Mouse (Mus musculus) testis, adult 2 months (tissue): ENCODE data around the gene Mier2. TPM values are rescaled to one million over a fixed set of nuclear protein-coding genes. Genes with fewer than 3 reads are reported as not detected.

Experiments used
- H3K27ac ChIP-seq: fragments of 200-500 bp; 2 replicates; pipeline ENCODE4 v1.5.1; 2012; ENCODE audit warnings: low read depth, low read length; ENCODE audit not compliant: control insufficient read depth, insufficient read depth
- H3K27me3 ChIP-seq: fragments of 200-500 bp; 2 replicates; pipeline ENCODE4 v1.6.1; 2012; ENCODE audit warnings: mild to moderate bottlenecking, low read length, moderate library complexity; ENCODE audit not compliant: control insufficient read depth, insufficient read depth
- H3K36me3 ChIP-seq: fragments of 200-500 bp; 2 replicates; pipeline ENCODE4 v1.6.1; 2012; ENCODE audit warnings: mild to moderate bottlenecking, low read length; ENCODE audit not compliant: control insufficient read depth, insufficient read depth
- H3K4me1 ChIP-seq: fragments of 200-500 bp; 2 replicates; pipeline ENCODE4 v1.6.1; 2012; ENCODE audit warnings: low read length; ENCODE audit not compliant: control insufficient read depth, insufficient read depth
- H3K4me3 ChIP-seq: fragments of 200-500 bp; 2 replicates; pipeline ENCODE4 v1.5.1; 2012; ENCODE audit warnings: low read depth, mild to moderate bottlenecking, low read length, moderate library complexity, mixed read lengths; ENCODE audit not compliant: control insufficient read depth
- CTCF ChIP-seq: fragments of 200-500 bp; IDR thresholded peaks from 2 replicates; pipeline ENCODE4 v1.5.1; 2012; ENCODE audit warnings: low read depth, mild to moderate bottlenecking, inconsistent platforms, low read length, moderate library complexity; ENCODE audit not compliant: control insufficient read depth, insufficient read depth, insufficient replicate concordance
- POLR2A ChIP-seq: fragments of 200-500 bp; IDR thresholded peaks from 2 replicates; pipeline ENCODE4 v1.6.1; 2012; ENCODE audit warnings: low read depth, mild to moderate bottlenecking, inconsistent platforms, low read length, moderate library complexity; ENCODE audit not compliant: control insufficient read depth
- polyA plus RNA-seq: library from polyadenylated mRNA; depleted of rRNA; stranded (reverse); fragments of >200 nt; gene quantifications from 2 replicates; pipeline ENCODE4 v1.2.3, GENCODE M21; 2012

The Mier2 gene
- polyA plus RNA-seq, 1 experiment: 28.0 TPM

- H3K36me3 ChIP-seq: no peaks in the 10 kb centered on the region
- TF ChIP-seq POLR2A (no peak), CTCF (no peak)
- H3K4me3 ChIP-seq: no peak overlapping the region
- no peaks in the 10 kb centered on the region; the same call in 1 of the 2 replicates for H3K4me1 ChIP-seq
- H3K27ac ChIP-seq: no peak overlapping the region
- no peaks in the 10 kb centered on the region for H3K27me3 ChIP-seq
These were observed 7.8 kb downstream of the Mier2 start for GRCm38 (mm10) chr10:79547148-79547675.

GRCm38 (mm10) chr10:79546483-79546882 is 8.5 kb downstream of the Mier2 start:
- no peaks in the 10 kb centered on the region for H3K36me3 ChIP-seq
- no peaks in the 10 kb centered on the region for H3K27me3 ChIP-seq
- TF ChIP-seq CTCF (no peak), POLR2A (no peak)
- no peak overlapping the region for H3K27ac ChIP-seq
- no peaks in the 10 kb centered on the region; the same call in 1 of the 2 replicates for H3K4me1 ChIP-seq
- no peak overlapping the region for H3K4me3 ChIP-seq

GRCm38 (mm10) chr10:79545891-79546290 is 9.1 kb downstream of the Mier2 start:
- no peaks in the 10 kb centered on the region for H3K36me3 ChIP-seq
- TF ChIP-seq CTCF (no peak), POLR2A (no peak)
- no peaks in the 10 kb centered on the region for H3K4me1 ChIP-seq
- no peaks in the 10 kb centered on the region for H3K27me3 ChIP-seq
- H3K4me3 ChIP-seq: no peak overlapping the region
- no peak overlapping the region for H3K27ac ChIP-seq

GRCm38 (mm10) chr10:79544631-79545030 is 10.4 kb downstream of the Mier2 start:
- H3K4me3 ChIP-seq: no peak overlapping the region
- H3K36me3 ChIP-seq: no peaks in the 10 kb centered on the region
- no peaks in the 10 kb centered on the region for H3K27me3 ChIP-seq
- no peak overlapping the region for H3K27ac ChIP-seq
- no peaks in the 10 kb centered on the region for H3K4me1 ChIP-seq
- TF ChIP-seq CTCF: no peak
- no peak for TF ChIP-seq POLR2A

GRCm38 (mm10) chr10:79543884-79544597 is 11.0 kb downstream of the Mier2 start:
- Histone ChIP-seq H3K36me3 (no peaks in the 10 kb centered on the region), H3K4me1 (no peaks in the 10 kb centered on the region), H3K4me3 (no peak overlapping the region), H3K27me3 (no peaks in the 10 kb centered on the region), H3K27ac (no peak overlapping the region)
- no peak for TF ChIP-seq POLR2A
- TF ChIP-seq CTCF: no peak

GRCm38 (mm10) chr10:79542171-79542570 is 12.8 kb downstream of the Mier2 start:
- H3K36me3 ChIP-seq: no peaks in the 10 kb centered on the region
- no peaks in the 10 kb centered on the region for H3K27me3 ChIP-seq
- no peaks in the 10 kb centered on the region for H3K4me1 ChIP-seq
- no peak overlapping the region for H3K4me3 ChIP-seq
- no peak for TF ChIP-seq CTCF
- no peak for TF ChIP-seq POLR2A
- H3K27ac ChIP-seq: no peak overlapping the region

- Histone ChIP-seq H3K4me3 (no peak overlapping the region), H3K4me1 (no peaks in the 10 kb centered on the region), H3K27me3 (no peaks in the 10 kb centered on the region), H3K36me3 (no peaks in the 10 kb centered on the region), H3K27ac (no peak overlapping the region)
- TF ChIP-seq POLR2A: no peak
- TF ChIP-seq CTCF: no peak
These were observed 13.5 kb downstream of the Mier2 start for GRCm38 (mm10) chr10:79541522-79541921.

GRCm38 (mm10) chr10:79540746-79541145 is 14.3 kb downstream of the Mier2 start:
- no peak for TF ChIP-seq CTCF
- peak; percentile 38; the same call in 1 of the 2 replicates for TF ChIP-seq POLR2A
- Histone ChIP-seq H3K27ac (no peak overlapping the region), H3K4me1 (no peaks in the 10 kb centered on the region), H3K4me3 (no peak overlapping the region), H3K36me3 (no peaks in the 10 kb centered on the region), H3K27me3 (no peaks in the 10 kb centered on the region)
